Mouse (Mus musculus): Measurements from ENCODE around the gene Fam120a.

Gene Fam120a

DNA sequence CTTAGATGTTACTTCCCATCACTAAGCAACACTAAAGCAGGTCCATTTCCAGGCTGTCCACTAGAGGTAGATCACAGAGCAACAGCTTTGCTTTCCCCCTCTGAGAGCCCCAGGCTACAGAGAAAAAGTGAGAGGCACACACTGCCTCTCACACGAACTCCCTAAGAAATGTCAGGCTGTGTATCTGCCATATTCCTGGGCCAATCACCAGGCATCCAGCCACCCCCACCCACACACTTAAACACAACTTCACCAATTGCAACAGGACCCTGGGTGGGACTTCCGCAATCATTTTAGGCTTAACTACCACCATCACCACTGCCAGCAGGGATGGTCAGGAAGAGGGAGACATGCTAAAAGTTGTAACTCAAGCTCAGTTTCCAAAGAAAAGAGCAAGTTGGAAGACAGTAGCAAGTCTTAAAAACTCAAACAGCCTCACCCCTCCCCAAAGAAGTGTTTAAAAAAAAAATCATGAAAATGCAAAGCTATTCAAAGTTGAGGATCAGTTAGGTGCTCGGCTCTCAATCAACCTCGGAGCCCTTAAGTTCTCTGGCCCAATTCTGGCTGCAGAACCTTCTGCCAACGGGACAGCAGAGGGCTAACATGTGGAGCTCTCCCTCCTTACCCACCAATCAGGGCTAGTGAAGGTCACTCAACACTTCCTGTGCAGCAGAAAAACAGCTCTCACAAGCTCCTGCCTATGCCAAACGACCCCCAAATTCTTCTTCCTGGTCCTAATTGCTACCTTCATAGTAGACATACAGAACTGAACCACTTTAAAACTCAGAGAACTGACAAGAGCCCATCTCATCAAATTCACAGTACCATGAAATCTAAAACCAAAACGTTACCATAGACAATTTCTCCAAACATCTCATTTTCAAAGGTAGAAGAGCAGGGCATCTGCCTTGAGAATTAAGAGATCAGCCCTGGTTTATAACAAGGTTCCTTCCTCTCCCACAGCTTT lies 2.0 kb downstream of the Fam120a start:
- DNase-seq (ENCODE audit: low spot score) = peak; percentile 74

DNA sequence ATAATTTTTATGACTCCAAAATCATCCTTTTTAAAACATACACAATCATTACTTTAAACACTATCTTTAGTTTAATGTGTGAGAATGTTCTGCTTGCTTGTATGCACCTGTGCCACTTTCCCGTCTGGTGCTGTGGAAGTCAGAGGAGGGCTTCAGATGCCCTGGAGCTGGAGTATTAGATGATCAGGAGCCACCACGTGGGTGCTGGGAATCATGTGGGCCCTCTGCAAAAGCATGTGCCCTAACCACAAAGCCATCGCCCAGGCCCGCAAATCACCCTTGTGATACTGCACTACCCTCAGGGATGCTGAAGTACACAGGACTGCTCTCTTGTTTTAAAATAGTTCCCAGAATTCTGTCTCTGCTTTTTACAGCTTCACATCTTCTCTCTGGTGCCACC lies 3.0 kb downstream of the Fam120a start:
- DNase-seq (ENCODE audit: low spot score) = no peak

DNA sequence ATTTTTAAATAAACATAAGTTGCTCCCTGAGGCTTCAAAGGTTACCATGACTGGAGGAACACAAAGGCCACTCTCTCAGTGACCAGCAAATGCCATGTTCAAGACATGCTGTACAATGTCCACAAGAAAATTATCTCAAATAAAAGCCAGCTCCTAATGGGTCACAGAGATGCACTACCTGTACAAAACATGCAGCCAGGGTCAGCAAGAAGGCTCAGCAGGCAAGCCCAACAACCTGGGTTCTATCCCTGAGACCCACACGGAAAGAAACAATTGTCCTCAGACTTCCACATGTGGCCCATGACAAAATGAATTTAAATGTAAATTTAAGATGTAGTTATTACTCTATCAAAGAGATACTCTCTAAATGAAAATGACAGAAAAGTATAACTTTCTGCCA lies 4.7 kb downstream of the Fam120a start:
- no peak for DNase-seq (ENCODE audit: low spot score)

DNA sequence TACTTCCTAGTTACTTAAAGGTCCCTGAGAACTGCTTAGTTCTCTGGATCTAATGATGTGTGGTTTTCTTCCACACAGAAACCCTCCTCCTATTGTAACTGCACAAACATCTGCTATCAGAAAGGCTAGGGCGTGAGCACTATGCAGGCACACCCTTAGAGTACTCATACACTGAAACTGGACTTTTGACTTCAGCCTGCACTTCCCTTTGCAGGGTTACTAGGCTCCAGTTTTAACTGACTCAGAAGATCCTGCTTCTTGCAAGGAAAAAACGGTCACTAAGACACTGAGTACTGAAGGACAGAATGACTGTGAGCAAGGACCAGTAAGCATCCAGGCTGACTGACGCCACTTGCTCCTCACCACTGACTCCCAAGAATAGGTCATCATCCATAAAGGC lies 5.3 kb downstream of the Fam120a start:
- no peak for DNase-seq (ENCODE audit: low spot score)

DNA sequence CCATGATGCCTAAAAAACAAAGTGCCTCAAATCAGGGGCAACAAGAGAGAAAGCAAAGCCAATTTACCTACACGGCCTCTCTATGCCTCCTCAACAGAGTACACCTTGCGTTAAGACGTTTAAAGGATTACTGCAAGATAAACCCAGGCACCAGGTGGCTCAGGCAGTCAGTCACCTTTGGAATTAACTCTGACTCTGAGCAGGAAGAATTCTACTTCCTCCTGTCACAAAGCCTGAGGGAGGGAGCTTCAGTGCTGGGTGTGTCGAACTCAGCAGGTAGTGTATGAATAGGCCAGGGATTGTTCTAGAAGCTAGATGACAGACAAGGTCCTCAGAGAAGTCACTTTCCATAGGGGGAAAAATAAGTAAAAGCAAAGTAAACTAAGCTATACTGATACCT lies 9.2 kb downstream of the Fam120a start:
- no peak for DNase-seq (ENCODE audit: low spot score)

DNA sequence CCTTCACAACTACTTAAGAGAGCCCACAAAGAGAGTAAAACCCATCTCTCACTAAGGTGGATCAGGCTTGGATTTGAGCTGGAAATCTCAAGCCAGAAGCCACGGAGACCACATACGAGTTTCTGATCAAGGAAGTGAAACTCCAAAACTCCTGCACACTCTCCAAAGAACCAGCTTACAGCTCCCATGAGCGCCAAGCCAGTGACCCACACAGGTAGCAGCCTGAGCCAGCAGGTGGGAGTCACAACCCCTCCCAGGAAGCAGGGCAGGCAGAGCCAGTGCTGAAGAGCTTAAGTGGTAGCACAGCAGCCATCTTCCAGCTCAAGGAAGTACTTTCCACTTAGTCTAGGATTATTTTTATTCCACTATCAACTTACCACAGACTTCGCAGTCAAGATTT lies 13.0 kb downstream of the Fam120a start:
- DNase-seq (ENCODE audit: low spot score) = no peak

DNA sequence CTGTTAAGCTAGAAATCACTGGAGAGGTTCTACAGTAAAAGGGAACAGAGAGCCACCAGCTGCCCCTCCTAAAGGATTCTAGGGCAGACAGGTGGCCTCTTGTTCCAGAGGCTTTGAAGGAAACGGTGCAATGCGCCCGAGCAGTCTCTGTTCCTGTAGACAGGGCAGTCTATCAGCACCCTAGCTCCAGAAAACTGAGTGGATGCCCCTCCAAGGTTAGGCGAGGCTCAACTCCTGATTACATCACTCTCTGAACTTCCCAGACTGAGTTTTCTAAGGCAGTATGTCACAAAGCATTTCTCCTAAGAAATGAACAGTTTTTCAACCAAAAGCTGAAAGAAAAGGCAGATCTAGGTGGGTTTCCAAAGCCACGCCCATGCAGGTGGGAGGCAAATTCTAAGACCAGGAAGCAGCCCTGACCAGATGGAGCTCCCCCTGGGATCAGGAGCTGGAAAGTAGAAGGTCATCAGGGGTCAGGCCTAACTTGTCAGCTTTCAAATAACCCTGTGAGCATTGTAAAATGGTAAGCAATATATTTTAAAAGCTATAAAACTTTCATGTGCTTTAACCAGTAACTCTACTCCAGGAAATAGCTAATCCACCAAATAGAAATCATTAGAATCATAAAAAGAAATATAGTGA lies 17.1 kb downstream of the Fam120a start:
- peak; percentile 28 for DNase-seq (ENCODE audit: low spot score)

DNA sequence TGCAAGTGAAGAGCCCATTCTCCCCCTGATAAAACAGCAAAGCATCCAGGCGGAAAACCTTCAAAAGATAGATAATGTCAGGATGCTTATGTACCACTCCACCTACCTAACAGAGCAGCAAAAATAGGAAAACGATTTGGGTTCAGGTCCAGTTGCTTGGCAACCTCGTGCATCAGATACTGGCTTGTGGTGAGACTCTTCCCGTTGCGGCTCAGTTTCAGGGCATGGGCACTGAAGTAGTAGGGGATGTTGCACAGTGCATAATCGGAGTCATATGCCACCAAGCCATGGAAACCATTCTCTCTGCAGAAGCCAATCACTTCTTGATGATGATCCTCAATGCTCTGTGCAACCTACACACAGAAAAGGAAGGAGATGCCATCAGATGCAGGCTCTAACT lies 18.9 kb downstream of the Fam120a start:
- no peak for DNase-seq (ENCODE audit: low spot score)

DNA sequence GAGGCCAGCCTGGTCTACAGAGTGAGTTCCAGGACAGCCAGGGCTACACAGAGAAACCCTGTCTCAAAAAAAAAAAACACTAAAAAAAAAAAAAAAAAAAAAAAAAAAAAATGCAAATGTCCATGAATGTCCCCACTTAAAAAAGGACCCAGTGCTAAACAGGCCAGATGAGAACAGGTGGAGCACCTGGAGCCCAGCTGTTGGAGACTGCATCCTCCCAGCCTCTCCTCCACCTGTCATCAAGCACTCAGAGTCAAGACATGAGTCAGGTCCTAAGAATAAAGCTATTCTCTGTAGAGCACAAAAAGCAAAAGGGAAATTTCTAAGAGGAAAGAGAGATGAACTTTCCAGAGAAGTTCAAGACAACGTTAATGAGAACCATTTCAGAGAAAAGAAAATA lies 23.2 kb downstream of the Fam120a start:
- DNase-seq (ENCODE audit: low spot score) = no peak

DNA sequence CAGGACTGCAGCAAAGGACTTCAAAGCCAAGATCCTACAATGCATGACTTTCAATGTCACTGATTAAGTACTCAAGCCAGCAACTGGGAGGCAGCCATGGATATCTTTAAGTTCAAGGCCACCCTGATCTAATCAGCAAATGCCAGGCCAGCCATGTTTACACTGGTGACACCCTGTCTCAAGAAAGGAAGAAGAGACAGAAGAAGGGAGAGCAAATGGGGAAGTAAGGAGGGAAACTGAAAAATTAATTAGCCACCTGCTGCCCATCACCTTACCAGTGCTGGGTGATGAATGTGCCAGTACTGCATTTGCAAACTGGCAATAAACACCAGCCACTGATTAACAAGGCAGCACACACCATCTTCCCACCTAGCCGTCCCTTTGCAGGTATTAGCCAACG lies 25.3 kb downstream of the Fam120a start:
- DNase-seq (ENCODE audit: low spot score) = no peak

DNA sequence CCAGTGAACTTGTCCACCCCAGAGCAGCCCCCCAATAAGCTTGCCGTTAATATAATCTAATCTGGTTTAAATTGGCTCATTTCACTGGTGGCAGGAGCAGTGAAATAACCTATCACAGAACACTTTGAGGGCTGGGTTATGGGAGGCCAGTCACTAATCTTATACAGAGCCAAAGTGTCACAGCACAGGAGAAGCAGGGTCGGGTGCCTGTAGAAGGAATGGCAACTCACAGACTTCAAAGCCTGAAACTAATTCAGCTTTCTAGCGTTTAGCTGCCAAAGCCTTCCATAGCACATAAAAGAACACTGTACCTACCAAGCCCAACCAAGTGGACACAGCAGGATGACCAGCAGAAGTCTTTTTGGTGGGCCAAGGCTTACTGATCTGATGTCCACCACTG lies 26.0 kb downstream of the Fam120a start:
- DNase-seq (ENCODE audit: low spot score) = no peak

DNA sequence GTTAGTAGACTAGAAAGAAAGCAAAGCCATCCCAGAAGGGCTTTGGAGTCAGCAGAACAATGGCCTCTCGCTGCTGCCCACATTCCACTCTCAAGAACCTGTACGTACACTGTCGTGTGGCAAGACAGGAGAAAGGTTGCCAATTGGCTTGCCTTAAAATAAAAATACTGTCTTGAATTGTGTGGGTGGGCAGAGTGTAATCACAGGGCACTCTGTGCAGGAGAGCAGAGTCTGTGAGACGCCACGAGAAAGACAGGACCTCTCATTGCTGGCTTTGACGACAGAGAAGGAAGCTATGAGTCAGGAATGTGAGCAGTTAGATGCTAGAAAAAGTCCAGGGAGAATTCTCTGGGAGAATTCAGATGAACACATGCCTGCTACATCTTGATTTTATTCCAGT lies 33.2 kb downstream of the Fam120a start:
- no peak for DNase-seq (ENCODE audit: low spot score)

DNA sequence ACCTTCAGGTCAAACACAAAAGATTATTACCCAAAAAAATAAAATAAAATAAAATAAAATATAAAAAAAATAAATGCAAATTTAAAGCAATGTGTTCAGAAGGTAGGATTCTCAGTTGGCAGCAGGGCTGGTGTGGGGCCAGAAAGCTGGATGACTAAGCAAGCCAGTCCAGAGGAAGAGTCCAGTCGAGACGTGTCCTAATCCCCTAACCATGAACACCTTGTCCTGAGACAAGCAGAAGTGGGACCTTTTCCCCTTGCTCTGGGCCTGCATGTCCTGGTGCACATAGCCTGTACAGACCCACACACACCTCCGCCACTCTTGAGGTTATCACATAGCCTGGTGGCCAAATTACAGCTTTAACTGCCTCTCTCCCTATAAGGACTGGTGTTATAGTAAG lies 35.1 kb downstream of the Fam120a start:
- DNase-seq (ENCODE audit: low spot score) = no peak

DNA sequence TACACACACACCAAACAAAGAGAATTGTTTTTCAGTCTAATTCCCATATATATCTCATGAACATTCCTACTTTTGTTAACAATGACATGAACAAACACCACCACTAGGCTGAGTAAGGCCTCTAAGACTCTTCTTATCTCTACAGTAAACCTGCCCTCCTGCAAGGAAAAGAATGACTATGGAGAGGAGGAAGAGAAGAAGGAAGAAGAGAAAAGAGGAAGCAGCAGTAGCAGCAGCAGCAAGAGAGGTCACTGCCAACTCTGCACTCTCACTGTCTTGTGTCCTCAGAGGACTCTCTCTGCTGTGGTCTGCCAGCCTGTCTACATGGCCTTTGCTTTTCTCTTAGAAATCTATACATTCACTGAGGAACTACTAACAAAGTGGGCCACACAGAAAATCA lies 36.1 kb downstream of the Fam120a start:
- DNase-seq (ENCODE audit: low spot score) = no peak

DNA sequence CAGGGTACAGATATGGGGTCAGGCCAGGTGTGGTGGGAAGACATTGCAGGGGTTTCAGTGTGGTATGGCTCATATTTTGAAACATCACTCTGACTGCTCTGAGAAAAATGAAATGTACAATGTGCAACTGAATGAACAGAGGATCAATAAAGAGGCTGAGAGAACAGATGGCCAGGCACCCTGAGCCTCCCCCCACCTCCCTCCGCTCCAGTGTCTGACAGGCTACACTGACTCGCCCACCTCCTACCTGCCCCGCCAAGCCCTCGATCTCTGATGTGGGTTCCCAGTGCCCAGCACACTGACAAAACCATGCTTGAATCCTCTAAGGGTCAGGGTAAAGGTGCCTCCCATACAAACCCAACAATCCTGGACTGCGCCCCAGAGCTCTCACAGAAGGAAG lies 36.6 kb downstream of the Fam120a start:
- no peak for DNase-seq (ENCODE audit: low spot score)

DNA sequence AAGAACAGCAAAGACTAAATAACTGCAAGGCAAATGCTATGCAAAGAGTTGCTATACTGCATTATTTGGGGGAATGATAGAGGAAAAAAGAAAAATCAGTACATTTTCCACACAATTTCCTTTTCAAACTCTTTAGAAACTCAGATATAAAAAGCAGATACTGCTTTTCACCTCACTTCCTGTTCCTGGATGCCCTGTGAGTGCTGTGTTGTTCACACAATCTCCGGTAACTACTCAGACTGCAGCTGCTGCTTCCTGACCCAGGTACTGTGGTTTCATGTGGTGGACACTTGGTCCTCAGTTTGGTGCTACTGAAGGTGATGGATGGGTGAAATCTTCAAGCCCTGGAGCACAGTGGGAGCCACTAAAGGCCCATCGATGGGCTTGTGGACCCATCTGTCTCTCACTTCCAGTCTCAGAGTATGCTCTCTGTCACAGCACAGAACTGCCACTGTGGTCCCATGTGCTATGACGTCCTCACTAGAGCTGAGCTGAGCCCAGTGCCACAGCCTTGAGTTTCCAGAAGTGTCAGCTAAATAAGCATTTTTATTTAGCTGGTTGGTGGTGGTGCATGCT lies 38.2 kb downstream of the Fam120a start:
- no peak for DNase-seq (ENCODE audit: low spot score)

DNA sequence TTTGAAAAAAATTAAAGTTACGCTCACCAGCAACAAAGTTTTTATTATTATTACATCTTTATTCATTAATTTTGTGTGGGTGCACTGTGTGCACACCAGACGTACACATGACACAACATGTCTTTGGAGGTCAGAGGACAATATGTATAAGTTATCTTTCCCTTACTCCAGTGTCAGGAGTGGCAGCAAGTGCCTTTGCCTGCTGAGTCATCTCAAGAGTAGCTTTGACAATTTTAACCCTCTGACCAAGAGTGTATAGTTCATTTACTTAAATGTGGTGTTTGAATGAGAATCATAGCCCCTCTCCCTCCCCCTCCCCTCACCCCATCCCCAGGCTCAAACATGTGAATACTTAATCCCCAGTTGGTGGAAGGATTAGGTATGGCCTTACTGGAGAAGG lies 40.2 kb downstream of the Fam120a start:
- DNase-seq (ENCODE audit: low spot score) = no peak

DNA sequence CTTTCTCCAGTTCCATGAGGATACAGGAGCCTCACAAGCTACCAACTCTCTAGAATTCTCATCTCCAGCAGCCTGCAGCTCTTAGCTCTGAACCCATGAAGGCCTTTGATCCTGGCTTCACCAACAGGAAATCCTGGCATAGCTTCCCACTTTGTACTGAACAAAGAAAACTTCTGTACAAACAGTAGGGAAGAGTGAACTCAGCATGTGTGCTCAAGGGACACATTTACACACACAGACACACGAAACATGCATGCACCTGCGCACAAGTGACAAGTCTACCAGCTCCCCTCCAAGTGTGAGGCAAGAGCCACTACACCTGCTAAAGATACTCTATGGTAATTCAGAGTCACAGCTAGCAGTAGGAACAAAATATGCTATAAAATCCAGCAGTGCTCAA lies 45.1 kb downstream of the Fam120a start:
- no peak for DNase-seq (ENCODE audit: low spot score)

DNA sequence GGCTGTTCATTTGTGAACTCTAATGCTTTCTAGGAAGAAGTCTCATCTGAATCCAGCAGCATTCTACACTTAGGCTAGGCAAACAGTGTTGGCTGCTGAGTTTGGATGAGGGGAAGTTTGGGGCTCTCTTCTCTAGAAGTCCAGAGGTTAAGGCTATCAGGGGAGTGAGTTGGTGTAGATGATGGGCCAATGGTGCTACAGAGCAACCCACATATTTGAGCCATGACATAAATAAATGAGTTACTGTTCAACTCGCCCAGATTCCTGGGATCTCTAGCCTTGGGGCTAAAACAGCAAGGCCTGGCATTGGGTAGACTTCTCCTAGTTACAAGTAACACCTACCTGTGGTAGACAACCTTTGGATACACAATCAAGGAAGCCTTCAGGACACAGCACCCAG lies 46.6 kb downstream of the Fam120a start:
- no peak for DNase-seq (ENCODE audit: low spot score)

DNA sequence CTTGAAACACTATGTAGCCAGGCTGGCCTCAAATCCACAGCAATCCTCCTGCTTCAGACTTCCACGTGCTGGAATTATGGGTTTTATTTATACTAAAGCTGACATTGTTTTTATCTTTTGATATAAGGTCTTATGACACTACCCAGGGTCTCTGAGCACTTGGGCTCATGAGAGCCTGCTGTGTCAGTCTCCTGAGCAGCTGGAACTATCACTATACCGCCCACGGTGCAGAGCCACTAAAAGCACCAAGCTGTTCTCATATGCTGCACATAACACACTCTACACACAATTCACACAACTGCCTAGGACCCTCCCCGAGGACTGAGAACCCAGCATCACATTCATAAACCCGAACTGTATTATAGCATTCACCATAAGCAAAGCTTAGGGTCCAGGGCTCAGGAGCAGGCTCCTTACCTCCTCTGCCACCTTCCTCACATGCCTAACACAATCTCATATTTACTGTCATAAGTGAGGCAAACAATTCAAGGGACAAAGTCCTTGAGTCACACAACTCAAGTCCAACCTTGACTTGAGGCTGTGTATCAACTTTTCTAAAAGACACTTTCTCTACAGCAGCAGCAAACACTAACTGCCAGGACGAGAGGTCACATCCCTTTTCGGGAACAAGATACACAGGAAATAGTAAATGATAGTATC lies 47.9 kb downstream of the Fam120a start:
- no peak for DNase-seq (ENCODE audit: low spot score)

DNA sequence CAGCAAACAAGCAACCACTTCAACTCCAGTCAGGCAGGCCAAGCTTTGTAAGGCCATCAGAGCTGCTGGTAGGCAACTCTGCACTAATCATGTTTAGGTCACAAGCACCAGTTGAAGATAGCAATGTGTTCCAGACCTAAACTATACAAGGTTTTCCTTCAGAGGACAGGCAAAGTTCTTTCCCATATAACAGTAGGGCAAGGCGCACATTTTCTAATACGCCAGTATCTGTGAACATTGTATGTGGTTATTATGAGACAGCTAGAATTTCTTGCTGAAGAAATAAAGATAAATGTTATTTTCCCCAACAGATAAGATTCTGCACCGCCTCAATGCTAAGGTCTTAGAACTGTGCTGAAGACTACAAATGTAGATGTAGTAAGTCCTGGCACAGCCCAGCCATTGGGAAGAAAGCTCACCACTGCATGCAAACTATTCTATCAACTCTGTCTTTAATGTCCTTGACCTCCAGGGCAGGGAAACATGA lies 50.7 kb downstream of the Fam120a start:
- no peak for DNase-seq (ENCODE audit: low spot score)

DNA sequence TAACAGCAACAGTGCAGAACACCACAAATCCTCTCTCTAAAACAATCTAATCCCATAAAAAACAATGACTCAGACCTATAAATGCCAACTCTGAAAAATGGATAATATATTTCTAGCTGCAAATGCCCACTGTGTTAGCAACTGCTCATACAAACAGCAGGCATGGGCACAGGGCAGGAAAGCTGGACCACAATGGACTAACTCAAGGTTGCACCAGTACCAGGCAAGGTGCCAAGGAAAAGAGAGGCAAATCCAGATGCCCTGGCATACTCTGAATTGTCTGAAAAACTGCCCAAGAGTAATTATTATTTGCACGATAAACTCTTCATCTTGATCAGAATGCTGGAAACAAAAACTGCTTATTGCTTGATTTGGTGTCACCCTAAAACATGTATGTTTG lies 54.1 kb downstream of the Fam120a start:
- DNase-seq (ENCODE audit: low spot score) = no peak

DNA sequence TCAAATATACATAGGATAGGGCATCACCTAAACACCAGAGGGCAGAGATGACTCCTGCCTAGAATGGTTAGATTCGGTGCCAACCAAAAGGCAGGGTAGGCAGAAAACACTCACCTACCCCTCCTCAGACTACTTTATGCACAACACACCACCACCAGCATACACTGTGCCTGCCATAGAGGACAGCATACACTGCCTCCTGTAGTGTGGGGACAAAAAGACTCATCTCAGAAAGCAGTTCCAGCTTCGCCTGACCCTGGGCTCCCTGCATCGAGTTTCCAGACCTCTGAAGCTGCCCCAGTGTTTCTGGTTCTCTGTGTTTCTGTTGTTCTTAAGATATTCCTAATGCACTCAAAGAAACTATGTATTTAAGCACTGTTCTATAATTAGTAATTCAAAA lies 54.7 kb downstream of the Fam120a start:
- DNase-seq (ENCODE audit: low spot score) = no peak

All from embryo, embryonic 10 days (tissue).